In genomic region chr7:28932421-28933041, GRCm38 (mm10) we compare ENCODE assay signal across 11 mouse cellular contexts. TPM values are rescaled to one million over a fixed set of nuclear protein-coding genes. Genes with fewer than 3 reads are reported as not detected.
DNase-seq lines count a peak whose midpoint lies in the region; ATAC-seq and TF ChIP-seq lines count a peak whose summit lies in the region.
"Had no signal": no experiment of that assay in that cellular context is flagged by ENCODE, and none has a peak within 500 bp of the region (broad histone marks: within the 10 kb centered on the region; RNA-seq: fewer than 3 reads in every experiment).

No protein-coding gene starts in this region.

- in situ Hi-C loops in ES-E14 (cut with MboI; ENCODE audit: low sequenced_read_pairs in 2 of 2, unreplicated experiment in 2 of 2) = no loop called here

- no peak overlapping the region; the same call in 1 of the 2 replicates for H3K27ac ChIP-seq in ES-E14 (ENCODE audit: insufficient read depth, low read depth, low read length, poor library complexity, severe bottlenecking)
- H3K27ac ChIP-seq in hindbrain, embryonic 16.5 days (ENCODE audit: low read depth, low read length) = no peak overlapping the region
- H3K27ac ChIP-seq in hindbrain, embryonic 10.5 days = no peak overlapping the region
- H3K27ac ChIP-seq: embryonic facial prominence, embryonic 13.5 days; hindbrain, embryonic 13.5 days had no signal

- intact Hi-C loops in heart, postnatal 14 days (cut with DNase I) = no loop called here

- peak; percentile 59 to 69 for DNase-seq in heart, adult 18-20 months
- no peak for DNase-seq in heart, adult 9 months (ENCODE audit: low spot score in 2 of 2)
- DNase-seq in ES-E14 (ENCODE audit: low read depth, low spot score) = peak; percentile 71
- DNase-seq in heart, postnatal 14 days = peak; percentile 50 to 52
- DNase-seq in lung, postnatal 14 days = peak; percentile 60
- no peak for DNase-seq in cerebellum, postnatal 10 days
- no peak for DNase-seq in hindbrain, embryonic 10.5 days (ENCODE audit: low spot score)
- DNase-seq: right cerebral cortex, postnatal 4 days had no signal

- no peak overlapping the region for H3K4me2 ChIP-seq in hindbrain, embryonic 16.5 days (ENCODE audit: low read length)
- H3K4me2 ChIP-seq: embryonic facial prominence, embryonic 13.5 days; hindbrain, embryonic 13.5 days had no signal

- no peak for ATAC-seq in hindbrain, embryonic 16.5 days

- H3K36me3 ChIP-seq in ES-E14 (ENCODE audit: control insufficient read depth, insufficient read depth, low read length, poor library complexity, severe bottlenecking) = peaks cover 34% of the 10 kb centered on the region
- no peaks in the 10 kb centered on the region for H3K36me3 ChIP-seq in hindbrain, embryonic 16.5 days (ENCODE audit: control insufficient read depth, insufficient read depth, low read length)
- H3K36me3 ChIP-seq in hindbrain, embryonic 10.5 days = peaks cover 50% of the 10 kb centered on the region
- H3K36me3 ChIP-seq: hindbrain, embryonic 13.5 days had no signal

- no peaks in the 10 kb centered on the region for H3K27me3 ChIP-seq in hindbrain, embryonic 16.5 days (replicated peaks; ENCODE audit: control insufficient read depth, insufficient read depth, low read length)
- H3K27me3 ChIP-seq in hindbrain, embryonic 10.5 days (ENCODE audit: insufficient read depth, poor library complexity, severe bottlenecking) = no peaks in the 10 kb centered on the region
- H3K27me3 ChIP-seq: embryonic facial prominence, embryonic 13.5 days; hindbrain, embryonic 13.5 days had no signal

- WGBS in hindbrain, embryonic 16.5 days = 73% methylated on average over 6 of the region's 6 CpGs
- 83% methylated on average over 6 of the region's 6 CpGs for WGBS in hindbrain, embryonic 10.5 days

- H3K4me1 ChIP-seq in ES-E14 (ENCODE audit: control insufficient read depth in 2 of 2, insufficient read depth in 2 of 2, low read length in 2 of 2, poor library complexity in 1 of 2) = peaks cover 23 to 61% of the 10 kb centered on the region in 2 experiments
- H3K4me1 ChIP-seq in hindbrain, embryonic 16.5 days (ENCODE audit: control insufficient read depth, insufficient read depth, low read depth, low read length) = no peaks in the 10 kb centered on the region
- peaks cover 68% of the 10 kb centered on the region for H3K4me1 ChIP-seq in hindbrain, embryonic 10.5 days (replicated peaks)

- no peak overlapping the region for H3K4me3 ChIP-seq in ES-E14 (ENCODE audit: insufficient read depth in 1 of 2, low read depth in 1 of 2, low read length in 2 of 2, poor library complexity in 1 of 2, severe bottlenecking in 1 of 2)
- no peak overlapping the region for H3K4me3 ChIP-seq in hindbrain, embryonic 16.5 days (ENCODE audit: low read length)
- H3K4me3 ChIP-seq in hindbrain, embryonic 10.5 days = no peak overlapping the region
- H3K4me3 ChIP-seq: embryonic facial prominence, embryonic 13.5 days; hindbrain, embryonic 13.5 days had no signal

- no peaks in the 10 kb centered on the region for H3K9me3 ChIP-seq in ES-E14 (ENCODE audit: control insufficient read depth, insufficient read depth, low read depth, low read length)
- no peaks in the 10 kb centered on the region for H3K9me3 ChIP-seq in hindbrain, embryonic 16.5 days (ENCODE audit: control insufficient read depth, low read length)
- no peaks in the 10 kb centered on the region for H3K9me3 ChIP-seq in hindbrain, embryonic 10.5 days
- H3K9me3 ChIP-seq: embryonic facial prominence, embryonic 13.5 days; hindbrain, embryonic 13.5 days had no signal

- H3K9ac ChIP-seq in ES-E14 (ENCODE audit: insufficient read depth, low read depth, low read length, poor library complexity, severe bottlenecking) = no peak overlapping the region
- H3K9ac ChIP-seq in hindbrain, embryonic 16.5 days (ENCODE audit: low read depth, low read length) = no peak overlapping the region
- H3K9ac ChIP-seq: embryonic facial prominence, embryonic 13.5 days; hindbrain, embryonic 13.5 days had no signal

TF ChIP-seq in ES-E14, 5 proteins besides CTCF, POLR2A, EP300 and RAD21:
- TF ChIP-seq CHD2 (IDR thresholded peaks at IDR 0.05; ENCODE audit: low read depth, low read length) = no peak
- no peak for TF ChIP-seq ZC3H11A (IDR thresholded peaks at IDR 0.05; ENCODE audit: borderline replicate concordance, low read depth, low read length)
- TF ChIP-seq ZNF384 (IDR thresholded peaks at IDR 0.05; ENCODE audit: low read depth, low read length) = no peak
- TF ChIP-seq HCFC1 (IDR thresholded peaks at IDR 0.05; ENCODE audit: borderline replicate concordance, insufficient read depth, low read length) = no peak
- TF ChIP-seq MAFK (IDR thresholded peaks at IDR 0.05; ENCODE audit: insufficient read depth, low read depth, low read length) = no peak

RNA-seq across cellular contexts. Expression of gene Actn4, which starts 29.6 kb away (rescaled TPM):
- total RNA-seq in heart, adult 18-20 months (2021) = 10 to 100 TPM; 64.7 to 66.4 TPM
- 566 and 627 TPM in 2 replicates for total RNA-seq in ES-E14 (2012; rRNA removed)
- total RNA-seq in heart, postnatal 14 days (2021) = 100 to 1,000 TPM; 110 to 127 TPM
- 146 and 172 TPM in 2 replicates for polyA plus RNA-seq in hindbrain, embryonic 16.5 days (2015; fragmentation: Nextera tagmentation; extraction: Ambion mirVana)
- 216 and 245 TPM in 2 replicates for polyA plus RNA-seq in hindbrain, embryonic 10.5 days (2016; fragmentation: Nextera tagmentation; extraction: Ambion mirVana)

RNA-seq across cellular contexts. Expression of gene Eif3k, which starts 49.1 kb away (rescaled TPM):
- 100 to 1,000 TPM; 166 to 176 TPM for total RNA-seq in heart, adult 18-20 months (2021)
- total RNA-seq in ES-E14 (2012; rRNA removed) = 474 and 500 TPM in 2 replicates
- 100 to 1,000 TPM; 157 to 159 TPM for total RNA-seq in heart, postnatal 14 days (2021)
- 282 and 295 TPM in 2 replicates for polyA plus RNA-seq in hindbrain, embryonic 16.5 days (2015; fragmentation: Nextera tagmentation; extraction: Ambion mirVana)
- 426 and 432 TPM in 2 replicates for polyA plus RNA-seq in hindbrain, embryonic 10.5 days (2016; fragmentation: Nextera tagmentation; extraction: Ambion mirVana)

RNA-seq across cellular contexts. Expression of gene Map4k1, which starts 49.3 kb away (rescaled TPM):
- 1 to 10 TPM in 1 of 2 experiments, under 1 TPM in 1; 0.45 to 4.2 TPM for total RNA-seq in heart, adult 18-20 months (2021)
- 14.8 and 15.6 TPM in 2 replicates for total RNA-seq in ES-E14 (2012; rRNA removed)
- 1 to 10 TPM in 1 of 2 experiments, under 1 TPM in 1; 0.96 to 2.4 TPM for total RNA-seq in heart, postnatal 14 days (2021)
- polyA plus RNA-seq in hindbrain, embryonic 16.5 days (2015; fragmentation: Nextera tagmentation; extraction: Ambion mirVana) = 10.7 and 13.8 TPM in 2 replicates
- 8.8 and 9.0 TPM in 2 replicates for polyA plus RNA-seq in hindbrain, embryonic 10.5 days (2016; fragmentation: Nextera tagmentation; extraction: Ambion mirVana)

RNA-seq across cellular contexts. Expression of gene Capn12, which starts 51.3 kb away (rescaled TPM):
- total RNA-seq in heart, adult 18-20 months (2021) = under 1 TPM; 0.31 to 0.35 TPM
- 2.0 and 2.1 TPM in 2 replicates for total RNA-seq in ES-E14 (2012; rRNA removed)
- total RNA-seq in heart, postnatal 14 days (2021) = under 1 TPM; 0.27 to 0.36 TPM
- polyA plus RNA-seq in hindbrain, embryonic 16.5 days (2015; fragmentation: Nextera tagmentation; extraction: Ambion mirVana) = 0.54 and 0.70 TPM in 2 replicates
- polyA plus RNA-seq in hindbrain, embryonic 10.5 days (2016; fragmentation: Nextera tagmentation; extraction: Ambion mirVana) = 0.40 TPM in 1 of 2 replicates, not detected in the other

Comparison
In these comparisons a context has a peak if more than half of its experiments do, and no peak if none do; other contexts are left out.
1. DNase-seq: peak in heart, adult 18-20 months (2 of 2), ES-E14 (single experiment), heart, postnatal 14 days (2 of 2) and lung, postnatal 14 days (single experiment); none in heart, adult 9 months (0 of 2), cerebellum, postnatal 10 days (0 of 2) and hindbrain, embryonic 10.5 days (single experiment).